Mouse (Mus musculus) myocyte (in vitro differentiated cells): ENCODE data around the gene Trf. TPM values are rescaled to one million over a fixed set of nuclear protein-coding genes. Genes with fewer than 3 reads are reported as not detected.

ENCODE experiments used
- H3K27me3 ChIP-seq: one replicate; pipeline ENCODE4 v1.6.1; 2011; ENCODE audit not compliant: control insufficient read depth, insufficient read depth, insufficient read length
- H3K36me3 ChIP-seq: one replicate; pipeline ENCODE4 v1.6.1; 2011; ENCODE audit not compliant: control insufficient read depth, insufficient read depth
- H3K4me2 ChIP-seq: one replicate; pipeline ENCODE4 v1.6.1; 2011; ENCODE audit warnings: low read depth, control low read depth
- H3K4me3 ChIP-seq: one replicate; pipeline ENCODE4 v1.5.1; 2011; ENCODE audit warnings: mild to moderate bottlenecking, control low read depth, moderate library complexity
- H3K79me2 ChIP-seq: one replicate; pipeline ENCODE4 v1.6.1; 2011; ENCODE audit not compliant: control insufficient read depth, insufficient read depth
- H3ac ChIP-seq: one replicate; pipeline ENCODE4 v1.6.1; 2011; ENCODE audit not compliant: control insufficient read depth, insufficient read length
- CEBPB ChIP-seq: IDR thresholded peaks from 2 replicates; pipeline ENCODE4 v1.6.1; 2011; ENCODE audit warnings: mild to moderate bottlenecking, moderate library complexity; ENCODE audit not compliant: poor library complexity, insufficient read depth, severe bottlenecking
- E2F4 ChIP-seq: IDR thresholded peaks from one replicate; pipeline ENCODE4 v1.6.1; 2011; ENCODE audit warnings: mild to moderate bottlenecking, control low read depth, moderate library complexity; ENCODE audit not compliant: insufficient read depth
- MAX ChIP-seq: IDR thresholded peaks from one replicate; pipeline ENCODE4 v1.6.1; 2011; ENCODE audit warnings: low read depth, mild to moderate bottlenecking, control low read depth
- MYOD1 ChIP-seq, 3 experiments: IDR thresholded peaks; one replicate each; pipeline ENCODE4 v1.6.1; 2011; ENCODE audit warnings: control low read depth in 2 of 3, low read depth in 2 of 3, mild to moderate bottlenecking in 2 of 3, moderate library complexity in 1 of 3; ENCODE audit not compliant: insufficient read length in 2 of 3, control insufficient read depth in 1 of 3
- MYOG ChIP-seq, 3 experiments: IDR thresholded peaks; one replicate each; pipeline ENCODE4 v1.6.1; 2011; ENCODE audit warnings: control low read depth in 2 of 3, low read depth in 2 of 3, mild to moderate bottlenecking in 2 of 3; ENCODE audit not compliant: insufficient read length in 2 of 3, control insufficient read depth in 1 of 3, insufficient read depth in 1 of 3
- POLR2A ChIP-seq: IDR thresholded peaks from one replicate; pipeline ENCODE4 v1.6.1; 2011; ENCODE audit warnings: low read depth, mild to moderate bottlenecking, control low read depth, moderate library complexity; ENCODE audit not compliant: insufficient read length
- POLR2AphosphoS2 ChIP-seq: IDR thresholded peaks from one replicate; pipeline ENCODE4 v1.6.1; 2011; ENCODE audit warnings: low read depth, control low read depth; ENCODE audit not compliant: insufficient read length
- REST ChIP-seq: IDR thresholded peaks from one replicate; pipeline ENCODE4 v1.6.1; 2011; ENCODE audit warnings: mild to moderate bottlenecking, control low read depth, moderate library complexity; ENCODE audit not compliant: insufficient read depth, insufficient read length
- SRF ChIP-seq: IDR thresholded peaks from one replicate; pipeline ENCODE4 v1.6.1; 2011; ENCODE audit warnings: low read depth; ENCODE audit not compliant: control insufficient read depth, insufficient read length
- TCF12 ChIP-seq: IDR thresholded peaks from one replicate; pipeline ENCODE4 v1.6.1; 2011; ENCODE audit warnings: mild to moderate bottlenecking, control low read depth; ENCODE audit not compliant: poor library complexity, insufficient read depth, severe bottlenecking
- TCF3 ChIP-seq: IDR thresholded peaks from one replicate; pipeline ENCODE4 v1.6.1; 2011; ENCODE audit warnings: low read depth, control low read depth; ENCODE audit not compliant: insufficient read length
- USF1 ChIP-seq: IDR thresholded peaks from one replicate; pipeline ENCODE4 v1.6.1; 2011; ENCODE audit warnings: low read depth, mild to moderate bottlenecking, control low read depth, moderate library complexity
- polyA plus RNA-seq: library from polyadenylated mRNA; unstranded; fragments of >200 nt; fragmentation: generic; extraction: Trizol; gene quantifications from one replicate; pipeline ENCODE4 v1.2.1, GENCODE M21; 2012; ENCODE audit warnings: missing spikeins

The Trf gene
- not detected for polyA plus RNA-seq

DNA sequence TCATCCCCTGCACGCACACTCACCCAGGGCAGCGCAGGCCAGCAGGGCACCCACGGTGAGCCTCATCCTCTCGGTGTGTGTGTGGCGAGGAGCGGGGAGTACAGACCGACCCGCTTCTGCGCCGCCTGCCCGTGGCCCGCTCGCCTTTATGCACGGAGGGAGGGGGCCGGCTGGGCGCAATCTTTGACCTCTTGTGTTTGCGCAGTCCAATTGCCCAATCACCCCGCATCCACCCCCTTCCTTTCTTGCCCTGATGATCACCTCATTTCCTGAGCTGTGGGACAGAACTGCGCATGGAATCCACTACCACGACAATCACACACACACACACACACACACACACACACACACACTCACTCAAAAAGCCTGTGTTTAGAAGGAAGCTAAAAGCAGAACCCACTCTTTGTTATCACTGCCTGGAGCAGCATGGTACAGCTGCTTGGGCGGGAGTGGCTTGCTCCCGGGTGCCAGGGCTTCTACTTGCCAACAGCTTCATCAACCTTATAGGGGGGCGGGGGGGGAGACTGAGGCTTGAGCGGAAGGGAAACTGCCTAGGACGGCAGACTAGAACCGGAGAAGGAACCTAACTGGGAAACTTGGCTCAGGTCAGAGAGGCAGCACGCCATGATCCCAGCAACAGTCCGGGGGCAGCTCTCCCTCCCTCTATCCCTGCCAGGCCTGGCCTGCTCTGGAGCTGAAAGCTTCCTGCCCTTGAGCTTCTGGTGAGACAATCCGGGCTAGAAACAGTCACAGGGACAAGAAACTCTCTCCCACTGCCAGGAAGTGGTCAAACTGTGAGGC is at the start of gene Trf, which contains the start of gene Gm20425:
Trf (minus strand) TSS at position 294 of the 801 bp plus-strand sequence.
Gm20425 (minus strand) TSS at position 157 of the 801 bp plus-strand sequence.
- no peaks in the 10 kb centered on the region for H3K79me2 ChIP-seq
- no peak within 1 kb of the TSS for H3K4me3 ChIP-seq
- H3K36me3 ChIP-seq: no peaks in the 10 kb centered on the region
- no peak within 1 kb of the TSS for H3ac ChIP-seq
- no peak within 1 kb of the TSS for H3K4me2 ChIP-seq
- peaks cover 18% of the 10 kb centered on the region for H3K27me3 ChIP-seq
- no peak for TF ChIP-seq MYOG (IDR thresholded peaks at IDR 0.05; ENCODE audit: control insufficient read depth in 1 of 3, insufficient read depth in 1 of 3, insufficient read length in 2 of 3, low read depth in 2 of 3)
- no peak for TF ChIP-seq SRF
- TF ChIP-seq USF1: no peak
- no peak for TF ChIP-seq TCF12
- TF ChIP-seq E2F4: no peak
- TF ChIP-seq POLR2A: no peak
- no peak for TF ChIP-seq MYOD1 (IDR thresholded peaks at IDR 0.05; ENCODE audit: control insufficient read depth in 1 of 3, insufficient read length in 2 of 3, low read depth in 2 of 3)
- no peak for TF ChIP-seq POLR2AphosphoS2

DNA sequence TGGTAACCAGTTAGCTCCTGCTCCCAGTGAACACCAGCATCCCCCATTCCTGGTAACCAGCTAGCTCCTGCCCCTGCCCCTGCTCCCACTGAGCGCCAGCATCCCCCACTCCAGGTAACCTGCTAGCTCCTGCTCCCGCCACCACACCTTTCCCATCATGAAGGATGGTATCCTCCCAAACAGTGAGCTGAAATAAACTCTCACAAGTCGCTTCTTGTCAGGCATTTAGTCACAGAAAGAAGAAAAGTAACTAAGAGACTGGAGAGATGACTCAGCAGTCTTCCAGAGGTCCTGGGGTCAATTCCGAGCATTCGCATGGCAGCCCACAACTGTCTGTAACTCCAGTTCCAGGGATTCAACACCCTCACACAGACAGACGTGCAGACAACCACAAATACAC is 46.6 kb upstream of the Trf start:
- TF ChIP-seq POLR2A (no peak), REST (no peak), POLR2AphosphoS2 (no peak), SRF (no peak), MYOG (IDR thresholded peaks at IDR 0.05; ENCODE audit: control insufficient read depth in 1 of 3, insufficient read depth in 1 of 3, insufficient read length in 2 of 3, low read depth in 2 of 3) (no peak), TCF12 (no peak), MAX (no peak)
- Histone ChIP-seq H3K4me2 (no peak overlapping the region), H3K36me3 (no peaks in the 10 kb centered on the region), H3K4me3 (no peak overlapping the region), H3K27me3 (peaks cover 11% of the 10 kb centered on the region), H3ac (no peak overlapping the region), H3K79me2 (no peaks in the 10 kb centered on the region)

DNA sequence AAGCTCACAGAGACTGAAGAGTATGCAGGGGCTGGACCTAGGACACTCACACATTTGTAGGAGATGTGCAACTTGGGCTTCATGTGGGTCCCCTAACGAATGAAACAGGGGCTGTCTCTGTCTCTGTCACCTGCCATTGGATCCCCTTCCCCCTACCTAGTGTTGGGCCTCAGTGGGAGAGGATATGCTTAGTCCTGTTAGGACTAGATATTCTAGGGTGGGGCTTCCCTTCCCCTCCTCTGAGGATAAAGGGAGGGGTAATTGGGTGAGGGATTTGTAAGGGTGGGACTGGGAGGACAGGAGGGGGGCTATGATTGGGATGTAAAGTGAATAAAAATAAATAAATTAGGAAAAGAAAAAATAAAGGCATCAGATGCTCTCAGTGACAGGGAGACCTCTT is 45.4 kb upstream of the Trf start:
- TF ChIP-seq CEBPB: no peak
- TF ChIP-seq MAX: no peak
- no peak for TF ChIP-seq SRF
- no peak for TF ChIP-seq TCF3
- no peak for TF ChIP-seq MYOG (IDR thresholded peaks at IDR 0.05; ENCODE audit: control insufficient read depth in 1 of 3, insufficient read depth in 1 of 3, insufficient read length in 2 of 3, low read depth in 2 of 3)
- no peak for TF ChIP-seq USF1
- TF ChIP-seq REST: no peak
- TF ChIP-seq MYOD1 (IDR thresholded peaks at IDR 0.05; ENCODE audit: control insufficient read depth in 1 of 3, insufficient read length in 2 of 3, low read depth in 2 of 3): no peak
- TF ChIP-seq TCF12: no peak
- TF ChIP-seq POLR2A: no peak
- no peak for TF ChIP-seq E2F4
- no peak for TF ChIP-seq POLR2AphosphoS2
- Histone ChIP-seq H3ac (no peak overlapping the region), H3K36me3 (no peaks in the 10 kb centered on the region), H3K4me2 (no peak overlapping the region), H3K4me3 (no peak overlapping the region), H3K27me3 (peaks cover 20% of the 10 kb centered on the region), H3K79me2 (no peaks in the 10 kb centered on the region)

DNA sequence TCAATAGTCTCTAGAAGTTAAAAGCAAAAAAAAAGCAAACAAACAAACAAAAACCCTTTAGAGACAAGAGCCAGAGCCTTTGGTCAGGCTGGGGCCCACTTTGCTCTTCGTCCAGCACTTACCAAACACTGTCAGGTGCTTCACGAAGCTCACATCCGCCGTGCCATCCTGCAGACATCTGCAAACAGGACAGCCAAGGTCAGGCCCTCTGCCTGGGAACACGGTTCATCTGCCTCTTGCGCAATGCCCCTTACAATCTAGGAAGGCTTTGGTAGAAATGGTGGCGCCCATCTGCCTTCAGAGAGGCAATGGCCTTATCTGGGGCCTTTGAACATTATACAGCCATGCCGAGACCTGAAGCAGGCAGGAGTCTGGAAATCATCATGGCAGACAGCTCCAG is 44.6 kb upstream of the Trf start:
- TF ChIP-seq CEBPB: 0 out of 2 replicates have a peak, but pooled peaks have one; percentile 40
- no peak for TF ChIP-seq POLR2AphosphoS2
- Histone ChIP-seq H3K36me3 (no peaks in the 10 kb centered on the region), H3K4me3 (no peak overlapping the region)

DNA sequence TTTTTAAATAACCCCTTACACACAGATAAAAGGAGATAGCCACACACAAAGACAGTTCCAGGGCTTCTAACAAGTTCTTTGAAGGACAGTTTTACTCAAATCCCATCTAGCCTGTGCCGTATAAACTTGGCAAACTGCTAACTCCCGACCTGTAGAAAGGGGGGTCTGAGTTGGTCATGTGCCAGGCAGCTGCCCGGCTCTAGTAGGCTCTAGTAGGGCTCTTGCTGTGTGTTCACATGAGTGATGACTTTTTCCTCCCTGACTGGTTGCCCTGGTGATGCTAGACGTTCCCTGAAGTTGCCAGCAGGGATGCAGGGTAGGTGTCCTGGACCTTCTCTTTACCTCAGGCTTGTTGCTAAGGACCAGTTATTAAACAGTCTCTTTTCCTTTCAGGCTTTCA is 40.9 kb upstream of the Trf start:
- Histone ChIP-seq H3K4me2 (no peak overlapping the region), H3K36me3 (no peaks in the 10 kb centered on the region), H3K4me3 (no peak overlapping the region), H3ac (no peak overlapping the region), H3K79me2 (no peaks in the 10 kb centered on the region), H3K27me3 (peaks cover 16% of the 10 kb centered on the region)
- TF ChIP-seq CEBPB (no peak), E2F4 (no peak), MYOG (IDR thresholded peaks at IDR 0.05; ENCODE audit: control insufficient read depth in 1 of 3, insufficient read depth in 1 of 3, insufficient read length in 2 of 3, low read depth in 2 of 3) (no peak), TCF12 (no peak), MYOD1 (IDR thresholded peaks at IDR 0.05; ENCODE audit: control insufficient read depth in 1 of 3, insufficient read length in 2 of 3, low read depth in 2 of 3) (no peak), REST (no peak), TCF3 (no peak)

More for the DNA sequence above, 44.6 kb upstream of the Trf start:
- H3K27me3 ChIP-seq: peaks cover 20% of the 10 kb centered on the region
- no peaks in the 10 kb centered on the region for H3K79me2 ChIP-seq
- no peak overlapping the region for H3K4me2 ChIP-seq
- no peak overlapping the region for H3ac ChIP-seq
